Mouse (Mus musculus) CH12.LX (cell line): ENCODE measurements at regions not wholly inside any gene's neighbourhood (a gene's known extent, or its start where the extent isn't known, plus 50 kb on each side); places are given as distances from the start of the nearest gene placed in this dataset.

ENCODE experiments used
- CHD2 ChIP-seq: IDR thresholded peaks from 2 replicates; pipeline ENCODE4 v1.6.1; 2011; ENCODE audit warnings: low read length, improper control_type of control experiment
- EP300 ChIP-seq: IDR thresholded peaks from 2 replicates; pipeline ENCODE4 v1.6.1; 2011; ENCODE audit warnings: low read length, improper control_type of control experiment

- TF ChIP-seq CHD2 (no peak), EP300 (no peak)
These were observed 427.4 kb downstream of the Zfp536 start for GRCm38 (mm10) chr7:37346041-37346440.
